Mouse (Mus musculus) cerebral cortex, adult 2 months (tissue): ENCODE measurements around the gene Dclk3.

ENCODE experiments used
- WGBS: fragments of 180-500 bp; shearing (Covaris S2); methylation state at CpG from one replicate; pipeline ENCODE4 v1.1.7; 2018; 5-methylcytosine and 5-hydroxymethylcytosine counted together

Gene Dclk3

GRCm38 (mm10) chr9:111439836-111440201 is 938 bp downstream of the Dclk3 start:
- WGBS: 47% methylated on average over 8 of the region's 8 CpGs

GRCm38 (mm10) chr9:111440446-111440845 is 1.6 kb downstream of the Dclk3 start:
- 62% methylated on average over 6 of the region's 6 CpGs for WGBS

GRCm38 (mm10) chr9:111441151-111441550 is 2.3 kb downstream of the Dclk3 start:
- 75% methylated on average over 2 of the region's 2 CpGs for WGBS

DNA sequence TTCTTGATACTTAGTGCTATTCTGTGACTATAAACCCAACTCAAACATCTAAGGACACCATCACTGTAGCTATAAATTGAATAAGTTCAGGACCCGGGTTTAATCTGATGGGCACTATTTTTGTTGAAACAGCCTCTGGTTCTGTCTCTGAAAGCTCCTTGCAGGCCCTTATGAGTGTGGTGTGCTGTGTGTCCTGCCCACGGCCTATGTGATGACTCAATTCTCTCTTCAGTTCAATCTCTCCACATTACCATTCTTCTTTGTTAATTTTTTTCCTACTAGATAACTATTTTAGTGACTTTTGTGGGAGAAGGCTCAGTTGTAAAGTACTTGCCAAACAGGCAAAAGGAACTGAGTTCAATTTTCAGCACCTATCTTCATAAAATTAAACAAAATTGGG is 7.3 kb downstream of the Dclk3 start:
- 59% methylated on average over 2 of the region's 2 CpGs for WGBS

GRCm38 (mm10) chr9:111448976-111449375 is 10.1 kb downstream of the Dclk3 start:
- WGBS: 59% methylated on average over 2 of the region's 2 CpGs

GRCm38 (mm10) chr9:111449880-111450279 is 11.0 kb downstream of the Dclk3 start:
- 80% methylated on average over 5 of the region's 5 CpGs for WGBS

DNA sequence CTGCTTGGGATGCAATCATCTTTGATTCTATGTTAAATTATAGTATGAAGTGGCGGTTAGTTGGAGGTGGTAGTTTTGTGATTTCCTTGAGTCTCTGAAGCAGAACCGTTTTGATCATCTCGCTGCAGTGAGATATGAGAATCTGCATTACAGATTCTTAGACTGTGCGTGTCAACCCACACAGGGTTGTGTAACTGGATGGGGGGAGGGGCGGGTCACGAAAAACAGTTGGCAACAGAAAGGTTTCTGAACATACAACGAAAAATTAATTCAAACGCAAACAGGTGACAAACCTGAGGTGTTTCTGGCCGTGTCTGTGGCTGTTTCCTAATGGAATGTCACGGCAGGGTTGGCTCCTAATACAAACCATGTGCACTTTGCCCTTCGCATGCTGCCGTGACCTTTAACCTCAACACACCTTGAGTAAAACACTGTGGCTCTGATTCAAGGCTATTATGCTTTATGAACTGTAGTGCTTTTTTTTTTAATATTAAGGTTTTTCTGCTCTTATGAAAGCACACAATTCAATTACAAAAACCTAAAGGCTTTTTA is 12.0 kb downstream of the Dclk3 start:
- WGBS: 64% methylated on average over 12 of the region's 12 CpGs

GRCm38 (mm10) chr9:111453895-111454294 is 15.0 kb downstream of the Dclk3 start:
- 32% methylated on average over 3 of the region's 3 CpGs for WGBS

DNA sequence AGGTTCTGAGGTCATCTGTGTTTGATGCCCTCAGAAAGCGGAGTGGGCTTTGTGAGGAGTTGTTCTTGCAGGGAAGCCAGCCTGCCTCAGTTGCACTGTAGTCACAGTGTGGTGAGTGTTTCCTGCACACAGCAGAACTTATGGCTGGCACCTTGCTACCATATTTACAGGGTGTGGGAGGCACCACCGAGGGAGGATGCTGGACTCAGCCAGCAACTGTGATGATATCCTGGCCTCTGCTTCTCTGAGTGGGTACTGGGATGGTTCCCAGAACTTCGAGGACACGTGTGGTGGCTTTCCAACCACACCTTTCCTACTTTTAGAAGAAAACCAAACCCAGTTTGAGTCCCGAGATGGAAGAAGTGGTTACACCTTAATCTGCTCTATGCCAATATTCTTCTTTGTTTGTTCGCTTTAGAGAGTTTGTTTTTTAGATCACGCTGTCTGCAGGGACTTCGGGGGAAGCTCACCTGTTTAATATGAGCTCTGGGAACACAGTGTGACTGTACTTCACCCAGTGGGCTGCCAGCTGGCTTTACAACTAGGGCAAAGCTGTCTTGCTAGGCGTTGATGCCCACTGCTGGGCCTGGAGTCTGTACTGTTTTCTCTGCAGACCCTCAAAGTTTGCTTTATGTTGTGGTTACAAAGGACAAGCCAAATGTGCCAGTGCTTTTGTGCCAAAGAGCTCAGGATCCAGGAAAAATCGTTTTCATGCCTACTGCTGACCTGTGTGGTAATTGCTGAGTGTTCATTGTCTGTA is 18.5 kb downstream of the Dclk3 start:
- 50% methylated on average over 10 of the region's 10 CpGs for WGBS

DNA sequence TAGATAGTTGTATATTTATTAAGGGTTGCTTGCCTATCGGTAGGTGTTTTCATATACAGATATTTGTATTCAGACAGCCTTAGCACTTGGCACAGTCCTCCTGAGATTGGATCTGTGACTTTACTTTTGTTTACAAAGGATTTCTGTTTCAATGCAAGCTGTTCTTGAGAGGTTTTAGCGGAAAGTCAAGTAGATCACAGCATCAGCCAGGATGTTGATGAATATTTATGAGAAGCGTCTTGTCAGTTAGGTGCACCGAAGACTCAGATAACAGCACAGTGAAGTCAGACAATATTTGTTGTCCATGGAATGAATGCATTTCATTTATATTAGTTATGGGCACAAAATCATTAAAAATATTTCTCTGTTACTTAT is 19.0 kb downstream of the Dclk3 start:
- WGBS: 39% methylated on average over 4 of the region's 4 CpGs

- 81% methylated on average over 8 of the region's 8 CpGs for WGBS
Observed at GRCm38 (mm10) chr9:111459466-111459865, 20.6 kb downstream of the Dclk3 start.

DNA sequence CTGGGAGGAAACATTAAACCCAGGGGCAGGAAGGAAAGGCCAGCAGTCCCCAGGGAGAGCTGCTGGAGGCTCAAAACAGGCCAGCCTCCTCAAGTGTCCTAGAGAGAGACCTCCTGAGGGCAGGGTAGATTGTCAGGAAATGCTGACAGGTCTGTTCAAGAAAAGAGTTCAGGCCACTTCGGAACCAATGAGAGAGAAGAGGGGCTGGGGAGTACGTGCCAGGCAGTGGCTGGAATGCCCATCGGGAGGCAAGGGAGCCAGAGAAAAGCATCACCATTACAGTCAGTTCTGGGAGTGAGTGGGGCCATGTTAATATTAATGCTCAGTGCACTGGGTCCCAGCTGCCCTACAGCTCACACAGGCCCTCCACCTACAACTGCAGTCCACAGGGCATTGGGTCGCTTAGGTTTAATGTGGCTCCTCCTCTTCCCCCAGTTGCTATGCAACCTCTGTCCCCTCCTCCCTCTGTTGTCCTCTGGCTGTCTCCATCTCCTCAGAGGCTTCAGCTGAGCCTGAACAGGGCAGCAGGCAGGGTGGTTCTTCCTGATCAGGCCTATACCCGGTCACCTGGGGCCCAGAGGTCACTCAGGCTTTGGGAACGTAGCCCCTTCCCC is 21.4 kb downstream of the Dclk3 start:
- WGBS: 50% methylated on average over 6 of the region's 6 CpGs

GRCm38 (mm10) chr9:111461415-111462103 is 22.7 kb downstream of the Dclk3 start:
- WGBS: 87% methylated on average over 10 of the region's 10 CpGs

GRCm38 (mm10) chr9:111465666-111466065 is 26.8 kb downstream of the Dclk3 start:
- WGBS: 72% methylated on average over 6 of the region's 6 CpGs

DNA sequence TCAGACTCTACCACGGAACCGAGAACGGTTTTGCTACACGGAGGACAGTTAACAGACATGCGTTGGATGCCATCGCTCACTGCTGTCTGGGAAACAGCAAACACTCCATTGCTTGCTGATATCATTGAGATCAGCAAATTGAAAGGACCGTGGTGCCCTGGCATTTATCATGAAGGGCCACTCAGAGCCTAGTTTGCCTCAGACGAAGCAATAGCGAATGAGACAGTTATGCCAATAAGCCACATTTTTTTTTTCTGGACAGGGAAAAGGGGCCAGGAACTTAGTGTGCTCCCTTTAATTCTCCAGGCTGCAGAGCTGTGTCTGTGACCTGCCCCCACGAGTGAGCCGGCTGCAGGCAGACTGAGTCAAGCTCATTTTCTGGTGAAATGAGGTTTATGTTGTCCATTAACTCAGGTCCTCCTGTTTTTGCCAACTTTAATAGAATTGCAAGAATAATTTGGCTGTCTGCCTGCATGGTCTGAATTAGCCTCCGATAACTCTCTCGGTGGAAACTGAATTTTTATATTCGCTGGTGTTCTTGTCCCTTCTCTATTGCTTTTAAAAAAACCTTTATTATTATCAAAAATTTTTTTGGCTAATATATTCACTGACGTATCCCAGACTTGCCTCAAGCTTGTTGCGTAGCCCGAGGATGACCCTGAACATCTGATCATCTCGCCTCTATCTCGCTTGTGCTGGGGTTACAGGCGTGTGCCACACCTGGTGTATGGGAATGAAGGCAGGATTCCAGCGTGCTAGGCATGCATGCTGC is 35.0 kb downstream of the Dclk3 start:
- 56% methylated on average over 21 of the region's 21 CpGs for WGBS

GRCm38 (mm10) chr9:111474458-111474745 is 35.5 kb downstream of the Dclk3 start:
- WGBS: 43% methylated on average over 3 of the region's 3 CpGs

DNA sequence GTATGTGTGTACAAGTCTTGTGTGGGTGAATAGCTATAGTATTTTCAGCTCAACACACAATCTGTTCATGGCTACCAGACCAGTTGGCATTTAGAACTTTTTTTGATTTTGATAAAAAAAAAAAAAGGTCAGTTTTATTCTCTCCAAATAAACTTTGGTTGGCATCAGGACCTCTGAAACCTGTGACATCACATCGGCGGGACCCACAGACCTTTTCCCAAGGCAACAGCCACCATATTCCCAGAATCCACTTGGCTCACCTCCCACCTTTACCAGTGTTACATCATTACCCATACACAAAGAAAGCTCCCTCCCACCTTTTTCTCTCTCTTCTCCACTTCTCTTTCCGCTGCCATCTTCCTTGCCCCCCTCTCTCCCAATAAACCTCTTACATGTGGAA is 36.4 kb downstream of the Dclk3 start:
- WGBS: 80% methylated on average over 3 of the region's 3 CpGs

DNA sequence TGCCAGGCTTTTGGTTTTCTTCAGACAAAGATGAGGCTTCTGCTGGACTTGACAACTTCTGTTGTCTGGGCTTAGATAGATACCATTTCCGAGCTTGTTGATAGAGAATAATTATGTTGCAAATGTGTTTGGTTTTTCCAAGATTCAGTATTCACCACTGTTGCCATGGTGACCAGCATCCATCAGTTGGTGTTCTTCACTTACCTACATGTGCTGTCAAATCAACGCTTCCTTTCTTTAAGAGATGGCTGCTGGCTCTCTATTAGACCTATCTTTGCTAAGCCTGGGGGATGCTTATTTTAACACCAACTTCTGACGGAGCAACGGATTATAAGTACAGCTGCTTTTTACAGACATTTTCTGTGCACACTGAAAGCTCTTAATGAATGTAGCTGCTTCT is 37.1 kb downstream of the Dclk3 start:
- 41% methylated on average over 4 of the region's 4 CpGs for WGBS

DNA sequence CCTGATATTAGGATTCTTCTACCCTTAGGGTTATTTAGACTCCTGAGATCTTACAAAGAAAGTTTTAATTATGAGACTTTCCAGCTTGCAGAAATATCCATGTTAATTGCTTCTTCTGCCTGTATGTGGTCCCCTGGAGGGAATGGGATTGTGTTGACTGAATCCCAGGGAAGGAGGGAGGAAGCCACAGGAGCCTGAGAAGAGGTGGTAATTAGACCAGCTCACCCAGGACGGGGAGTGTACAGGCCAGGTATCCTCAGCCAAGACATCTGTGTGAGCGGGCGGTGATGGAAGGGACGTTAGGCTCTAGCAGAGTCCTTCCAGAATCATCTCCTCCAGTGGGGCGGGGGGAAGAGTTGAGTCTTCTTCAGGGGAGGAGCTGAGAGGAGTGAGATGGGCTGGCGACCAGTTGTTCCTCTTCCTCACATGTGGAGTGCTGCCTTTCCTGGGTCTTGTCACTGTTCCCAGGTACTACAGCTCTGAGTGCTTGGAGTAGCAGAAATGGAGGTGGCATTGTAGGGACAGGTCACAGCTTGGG is 37.7 kb downstream of the Dclk3 start:
- WGBS: 82% methylated on average over 6 of the region's 6 CpGs

DNA sequence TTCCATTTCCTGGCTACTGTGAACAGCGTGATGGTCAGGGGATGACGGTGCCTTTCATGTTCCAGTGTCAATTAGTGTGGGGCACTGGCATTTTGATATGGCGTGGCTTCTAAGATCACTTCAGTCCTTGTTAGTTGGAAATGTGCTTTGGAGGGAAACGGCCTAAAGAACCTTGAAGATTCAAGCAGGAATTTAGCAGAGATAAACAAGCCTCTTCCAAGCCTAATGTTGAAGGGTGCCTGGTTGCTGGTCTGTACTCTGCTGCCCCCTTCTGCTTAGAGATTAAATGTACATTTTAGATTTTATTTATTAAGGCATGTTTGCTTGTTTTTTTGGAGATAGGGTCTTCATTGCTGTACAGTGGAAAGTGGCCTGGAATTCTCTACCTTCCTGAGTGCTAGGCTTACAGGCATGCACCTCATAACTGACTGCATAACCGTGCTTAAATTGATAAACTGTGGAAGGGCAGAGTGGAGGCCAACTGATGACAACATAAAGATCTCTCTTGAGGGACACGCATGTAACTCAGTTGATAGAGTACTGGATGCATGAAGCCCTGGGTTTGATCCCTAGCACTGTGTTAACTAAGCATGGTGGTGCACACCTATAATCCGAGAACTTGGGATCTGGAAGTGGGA is 40.1 kb downstream of the Dclk3 start:
- WGBS: 49% methylated on average over 7 of the region's 7 CpGs

DNA sequence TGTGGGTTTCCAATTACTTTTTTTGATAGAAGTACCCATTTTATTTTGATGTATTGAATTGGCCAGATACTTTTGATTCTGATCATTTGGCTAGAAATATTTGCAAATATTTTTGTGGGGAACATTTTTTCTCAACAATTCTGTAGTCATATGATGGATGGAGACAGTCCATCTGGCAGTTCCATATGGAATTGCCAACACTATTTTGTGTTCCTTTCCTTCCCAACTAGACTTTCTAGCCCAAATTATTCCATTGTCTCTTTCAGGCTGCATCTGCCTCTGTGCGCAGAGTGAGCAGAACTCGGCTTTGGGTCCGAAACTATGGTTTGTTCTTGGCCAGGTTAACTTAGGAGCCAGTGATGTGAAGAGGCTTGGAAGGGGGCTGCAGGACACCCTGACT is 42.1 kb downstream of the Dclk3 start:
- 64% methylated on average over 3 of the region's 3 CpGs for WGBS
